Mouse (Mus musculus): ENCODE measurements around the gene Tssk2.

The Tssk2 gene

DNA sequence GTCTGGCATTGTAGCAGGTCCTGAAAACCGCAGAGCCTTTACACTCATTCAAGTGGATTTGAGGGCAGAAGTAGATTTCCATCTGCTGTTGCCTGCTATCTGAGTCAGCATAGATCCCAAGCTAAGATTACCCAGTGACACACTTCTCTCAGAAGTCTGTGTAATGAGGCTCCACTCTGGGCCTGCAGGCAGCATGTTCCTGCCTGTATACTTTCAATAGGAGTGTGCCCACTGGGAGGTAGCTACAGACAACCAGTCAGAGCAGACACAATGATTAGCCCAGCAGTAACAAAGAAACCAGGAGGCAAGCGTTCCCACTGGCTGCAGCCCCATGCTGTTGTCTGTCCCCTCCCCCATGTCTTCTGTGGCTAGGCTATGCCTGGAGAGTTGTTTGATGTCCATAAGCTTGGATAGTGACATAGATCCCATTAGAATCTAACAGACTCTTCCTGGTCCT lies 51.0 kb downstream of the Tssk2 start:
- DNase-seq (ENCODE audit: low spot score): no peak
